Mouse (Mus musculus): ENCODE results near the gene Sdc1.
A peak's percentile ranks its signal among the peaks of the same experiment; 100 is the strongest.

Gene Sdc1

DNA sequence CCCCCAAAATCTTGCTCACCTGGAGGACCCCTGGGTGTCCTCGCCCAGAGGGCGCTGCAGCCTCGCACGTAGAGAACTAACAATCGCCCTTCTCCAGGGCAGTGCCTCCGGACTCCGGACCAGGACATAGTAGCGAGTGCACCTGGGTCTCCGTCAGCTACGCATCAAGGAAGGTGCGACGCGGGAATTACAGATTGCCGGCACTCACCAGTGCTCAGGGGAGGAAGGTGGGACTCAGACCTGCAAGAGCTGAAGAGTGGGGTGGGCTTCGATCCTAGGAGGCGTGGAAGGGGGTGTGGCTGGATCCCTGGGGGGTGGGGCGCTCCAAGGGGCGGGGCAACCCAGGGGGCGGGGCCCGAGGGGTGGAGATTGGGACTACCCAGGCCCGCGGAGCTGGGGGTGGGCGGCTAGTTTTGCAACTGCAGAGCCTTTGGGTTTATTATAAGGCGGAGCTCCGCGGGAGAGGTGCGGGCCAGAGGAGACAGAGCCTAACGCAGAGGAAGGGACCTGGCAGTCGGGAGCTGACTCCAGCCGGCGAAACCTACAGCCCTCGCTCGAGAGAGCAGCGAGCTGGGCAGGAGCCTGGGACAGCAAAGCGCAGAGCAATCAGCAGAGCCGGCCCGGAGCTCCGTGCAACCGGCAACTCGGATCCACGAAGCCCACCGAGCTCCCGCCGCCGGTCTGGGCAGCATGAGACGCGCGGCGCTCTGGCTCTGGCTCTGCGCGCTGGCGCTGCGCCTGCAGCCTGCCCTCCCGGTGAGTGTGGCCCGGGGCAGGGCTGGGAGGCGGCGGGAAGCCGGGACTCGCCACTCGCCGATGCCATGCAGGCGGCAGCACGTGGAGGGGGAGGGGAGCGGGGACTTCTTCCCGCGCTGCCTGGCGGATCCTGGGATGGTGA is at the start of gene Sdc1:
Gene Sdc1 (plus strand): TSS at position 378 of the 898 bp plus-strand sequence.
- peak; percentile 99 for DNase-seq (ENCODE audit: extremely low spot score)

DNA sequence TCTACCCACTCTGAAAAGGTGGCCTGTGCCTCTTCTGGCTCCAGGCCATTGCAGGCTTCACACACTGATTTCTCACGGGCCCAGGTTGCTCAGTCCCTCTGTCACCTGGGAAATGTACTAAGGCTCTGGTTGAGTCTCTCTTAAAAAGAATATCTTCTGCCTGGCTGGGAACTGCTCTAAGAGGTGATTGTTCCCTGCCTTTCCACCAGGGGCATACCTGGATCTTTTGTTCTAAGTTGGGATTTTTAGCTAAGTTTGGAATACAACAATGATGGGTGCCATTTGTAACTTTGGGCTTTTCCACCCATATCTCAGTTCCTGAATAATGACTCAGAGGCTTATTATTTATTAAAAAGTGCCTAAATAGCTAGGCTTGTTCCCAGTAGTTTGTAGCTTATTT is 44.2 kb upstream of the Sdc1 start:
- no peak for DNase-seq (ENCODE audit: extremely low spot score)

DNA sequence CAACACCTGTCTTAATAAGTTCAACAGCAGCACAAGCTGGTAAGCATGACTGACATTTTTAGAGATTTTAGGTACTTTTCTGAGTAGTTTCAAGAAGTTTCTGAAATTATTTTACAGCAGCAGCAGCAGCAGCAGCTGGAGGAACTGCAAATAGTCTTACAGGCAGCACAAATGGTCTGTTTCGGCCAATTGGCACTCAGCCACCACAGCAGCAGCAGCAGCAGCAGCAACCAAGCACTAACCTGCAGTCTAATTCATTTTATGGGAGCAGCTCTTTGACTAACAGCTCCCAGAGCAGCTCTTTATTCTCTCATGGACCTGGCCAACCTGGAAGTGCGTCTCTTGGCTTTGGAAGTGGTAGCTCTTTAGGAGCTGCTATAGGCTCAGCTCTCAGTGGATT is 42.4 kb upstream of the Sdc1 start:
- no peak for DNase-seq (ENCODE audit: extremely low spot score)

DNA sequence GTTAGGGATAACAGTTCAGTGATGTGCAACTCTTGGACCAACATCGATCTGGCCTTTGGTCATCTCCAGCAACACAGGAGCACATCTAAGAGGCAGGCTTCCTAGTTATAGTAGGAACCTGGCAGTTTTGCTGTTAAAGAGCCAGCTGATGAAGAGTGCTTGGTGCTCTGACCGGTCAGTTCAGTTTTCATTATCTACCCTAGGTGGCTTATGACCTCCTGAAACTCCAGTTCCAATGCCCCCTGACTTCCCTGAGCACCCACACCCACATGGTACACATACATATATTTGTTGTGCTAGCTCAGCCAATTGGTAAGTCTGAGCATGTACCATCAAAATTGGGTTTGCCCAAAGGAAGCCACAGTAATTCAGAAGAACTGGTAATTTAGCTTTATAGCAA is 17.5 kb upstream of the Sdc1 start:
- no peak for DNase-seq (ENCODE audit: extremely low spot score)

DNA sequence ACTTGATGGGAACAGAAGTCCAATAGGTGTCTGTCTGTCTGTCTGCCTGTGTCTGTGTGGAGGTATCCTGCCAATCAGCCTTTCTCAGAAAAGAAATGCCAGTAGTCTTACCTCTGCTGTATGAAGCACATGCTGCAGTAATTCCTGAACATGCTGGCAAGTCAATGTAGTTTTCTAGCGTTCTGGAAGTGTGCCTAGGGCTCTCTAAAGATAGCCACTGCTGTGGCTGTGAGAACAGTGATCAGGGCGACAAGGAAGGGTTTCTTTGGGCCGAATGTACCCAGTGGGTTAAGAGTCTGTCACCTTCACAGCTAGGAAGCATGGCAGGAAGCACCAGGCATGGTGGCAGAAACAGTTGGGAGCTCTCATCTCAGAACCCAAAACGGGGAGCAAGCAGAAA is 17.0 kb upstream of the Sdc1 start:
- no peak for DNase-seq (ENCODE audit: extremely low spot score)

DNA sequence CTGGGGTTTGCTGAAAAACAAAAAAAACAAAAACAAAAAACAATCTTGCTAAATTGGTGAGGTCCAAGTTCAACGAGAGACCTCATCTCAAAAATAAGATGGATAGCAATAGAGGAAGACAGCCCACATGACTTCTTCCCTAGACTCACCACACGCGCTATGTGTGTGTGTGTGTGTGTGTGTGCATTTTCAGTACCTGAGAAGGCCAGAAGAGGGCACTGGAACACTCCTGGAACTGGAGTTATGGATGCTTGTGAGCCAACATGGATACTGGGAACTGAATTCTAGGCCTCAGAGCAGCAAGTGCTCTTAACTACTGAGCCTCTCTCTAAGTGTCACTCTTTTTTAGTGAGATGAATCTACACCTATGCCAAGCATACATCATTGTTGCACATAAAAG is 13.1 kb upstream of the Sdc1 start:
- no peak for DNase-seq (ENCODE audit: extremely low spot score)

DNA sequence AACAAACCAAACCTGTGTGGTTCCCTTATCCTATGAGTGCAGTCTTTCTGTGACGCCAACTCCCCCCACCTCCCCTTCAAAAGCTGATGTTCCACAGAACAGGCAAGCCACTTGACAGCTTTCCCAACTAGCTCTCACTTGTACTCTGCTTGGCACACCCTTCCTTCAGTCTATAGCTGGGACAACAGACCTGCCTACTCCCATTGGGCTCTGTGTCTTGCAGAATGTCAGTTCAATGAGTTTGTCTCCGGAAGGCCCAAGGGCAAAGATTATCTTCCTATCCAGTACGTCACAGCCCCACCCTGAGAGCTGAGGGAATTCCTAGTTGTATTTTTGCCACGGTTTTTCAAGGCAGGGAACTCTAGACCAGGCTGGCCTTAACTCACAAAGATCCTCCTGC is 12.0 kb upstream of the Sdc1 start:
- no peak for DNase-seq (ENCODE audit: extremely low spot score)

DNA sequence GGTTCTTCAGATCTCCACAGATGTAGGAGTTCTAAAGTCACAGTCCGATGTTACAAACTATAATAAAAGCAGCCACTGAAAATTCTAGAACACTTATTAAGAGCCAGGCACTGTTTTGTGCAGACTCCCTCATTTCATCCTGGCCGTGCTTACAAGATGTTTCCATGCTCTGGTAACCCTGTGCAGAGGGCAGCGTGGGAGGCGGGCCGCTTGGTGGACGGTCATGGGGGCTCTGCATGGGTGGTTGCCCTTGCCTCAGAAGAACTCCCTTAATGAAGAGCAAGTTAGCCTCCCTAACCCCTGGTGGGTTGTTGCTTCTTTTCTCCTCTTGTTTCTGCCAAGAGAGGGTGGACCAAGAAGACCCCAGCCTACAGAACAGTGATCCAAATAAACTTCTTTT is 11.3 kb upstream of the Sdc1 start:
- no peak for DNase-seq (ENCODE audit: extremely low spot score)

DNA sequence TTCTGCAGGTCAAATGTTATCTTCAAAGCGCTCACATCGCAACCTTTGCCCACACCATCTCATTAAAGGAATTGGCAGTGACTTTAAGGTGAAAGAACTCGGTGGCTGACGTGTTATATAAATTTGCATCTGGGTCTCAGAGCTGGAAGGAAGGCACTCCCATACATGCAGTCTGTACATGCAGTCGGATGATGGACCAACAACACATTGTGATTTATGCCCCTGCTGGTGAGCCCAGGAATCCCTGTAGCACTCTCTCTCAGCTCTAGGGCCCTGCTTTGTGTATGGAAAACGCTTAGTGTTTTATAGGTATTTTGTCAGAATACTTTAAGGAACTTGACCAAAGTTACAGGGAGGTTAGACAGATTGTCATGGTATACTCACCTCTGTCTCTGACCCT is 10.6 kb upstream of the Sdc1 start:
- DNase-seq (ENCODE audit: extremely low spot score) = no peak

DNA sequence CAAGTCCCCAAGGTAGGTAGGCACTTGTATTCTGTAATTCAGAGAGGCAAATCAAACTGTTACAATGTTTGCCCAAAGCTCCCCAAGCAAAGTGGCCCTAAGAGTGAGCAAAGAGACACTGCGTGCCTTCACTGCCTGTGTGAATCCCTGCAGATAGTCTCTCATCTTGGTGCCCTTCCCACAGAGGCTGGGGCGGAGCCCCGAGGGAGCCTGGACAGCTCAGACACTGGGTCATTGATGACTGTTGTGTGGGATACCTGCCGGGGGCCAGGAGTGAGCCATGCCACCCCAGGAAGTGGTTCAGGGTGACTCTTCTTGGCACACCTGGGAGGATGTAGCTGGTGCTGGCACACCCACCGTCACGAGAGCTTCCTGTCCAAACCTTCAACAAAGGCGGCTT is 10.1 kb upstream of the Sdc1 start:
- no peak for DNase-seq (ENCODE audit: extremely low spot score)

DNA sequence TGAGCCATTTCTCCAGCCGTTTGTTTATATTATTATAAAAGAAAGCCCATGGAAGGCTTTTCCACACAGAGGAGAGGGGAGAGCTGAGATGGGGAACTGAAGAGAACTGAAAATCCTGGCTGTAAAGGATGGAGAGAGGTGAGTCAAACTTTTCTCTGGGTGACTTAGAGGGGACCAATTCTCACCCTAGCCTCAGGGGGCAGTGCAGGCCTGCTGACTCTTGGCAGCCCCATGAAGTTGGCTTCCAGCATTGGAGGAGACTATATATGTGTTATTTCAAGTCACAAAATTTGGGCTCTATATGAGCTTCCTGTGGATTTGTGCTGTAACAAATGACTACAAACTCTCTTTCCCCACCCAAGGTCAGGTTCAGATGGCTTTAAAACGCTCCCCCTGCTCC is 8.5 kb upstream of the Sdc1 start:
- no peak for DNase-seq (ENCODE audit: extremely low spot score)

DNA sequence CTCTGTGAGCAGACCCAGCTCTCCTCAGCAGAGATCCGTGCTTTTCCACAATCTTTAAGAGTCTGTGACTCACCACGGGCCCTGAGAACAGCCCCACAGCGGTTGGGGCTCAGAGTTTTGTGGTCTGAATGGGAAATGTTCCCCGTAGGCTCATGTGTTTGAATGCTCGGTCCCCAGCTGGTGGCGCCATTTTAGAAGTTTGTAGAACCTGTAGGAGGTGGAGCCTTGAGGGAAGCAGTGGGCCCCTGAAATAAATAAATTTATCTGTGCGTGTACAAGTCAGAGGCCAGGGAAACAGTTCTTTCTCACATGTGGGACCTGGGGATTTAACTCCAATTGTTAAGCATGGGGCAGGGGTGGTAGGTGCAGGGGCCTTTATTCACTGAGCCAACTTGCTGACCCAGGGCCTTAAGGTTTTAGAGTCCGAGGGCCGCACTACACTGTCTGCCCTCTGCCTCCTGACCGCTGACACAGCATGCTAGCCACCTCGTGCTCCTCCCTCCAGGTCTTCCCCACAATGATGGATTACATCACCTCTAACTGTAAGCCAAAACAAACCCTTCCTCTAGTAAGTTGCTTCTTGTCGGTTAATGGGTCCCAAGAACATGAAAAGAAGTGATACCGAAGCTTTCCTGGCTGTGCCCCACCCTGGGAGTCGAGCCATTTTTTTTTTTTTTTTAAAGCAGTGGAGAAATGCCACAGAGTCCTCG is 6.7 kb upstream of the Sdc1 start:
- no peak for DNase-seq (ENCODE audit: extremely low spot score)

DNA sequence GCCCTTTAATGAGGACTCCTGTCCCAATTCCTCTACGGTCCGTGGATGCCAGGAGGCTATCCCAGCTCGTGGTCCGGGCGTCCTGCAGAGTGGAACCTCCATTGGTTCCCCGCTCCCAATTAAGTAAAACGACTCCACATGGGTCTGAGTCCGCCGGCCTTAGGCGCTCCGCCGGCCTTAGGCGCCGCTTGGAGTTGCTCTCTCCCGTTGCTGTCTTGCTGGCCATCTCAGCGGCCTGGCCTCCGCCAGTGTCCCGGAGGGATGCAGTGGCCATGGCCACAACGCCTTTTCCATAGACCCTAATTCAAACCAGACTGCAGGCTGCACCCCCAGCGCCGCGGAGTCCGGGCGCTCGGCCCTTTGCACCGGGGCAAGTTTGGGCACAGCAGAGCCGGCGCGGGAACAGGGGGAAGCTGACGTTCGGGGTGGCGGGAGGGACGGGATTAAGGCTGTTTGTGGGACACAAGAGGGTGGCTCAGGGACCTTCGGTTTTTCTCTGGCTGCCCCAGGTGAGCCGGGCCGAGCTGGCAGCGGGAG is 789 bp downstream of the Sdc1 start:
- peak; percentile 80 for DNase-seq (ENCODE audit: extremely low spot score)

DNA sequence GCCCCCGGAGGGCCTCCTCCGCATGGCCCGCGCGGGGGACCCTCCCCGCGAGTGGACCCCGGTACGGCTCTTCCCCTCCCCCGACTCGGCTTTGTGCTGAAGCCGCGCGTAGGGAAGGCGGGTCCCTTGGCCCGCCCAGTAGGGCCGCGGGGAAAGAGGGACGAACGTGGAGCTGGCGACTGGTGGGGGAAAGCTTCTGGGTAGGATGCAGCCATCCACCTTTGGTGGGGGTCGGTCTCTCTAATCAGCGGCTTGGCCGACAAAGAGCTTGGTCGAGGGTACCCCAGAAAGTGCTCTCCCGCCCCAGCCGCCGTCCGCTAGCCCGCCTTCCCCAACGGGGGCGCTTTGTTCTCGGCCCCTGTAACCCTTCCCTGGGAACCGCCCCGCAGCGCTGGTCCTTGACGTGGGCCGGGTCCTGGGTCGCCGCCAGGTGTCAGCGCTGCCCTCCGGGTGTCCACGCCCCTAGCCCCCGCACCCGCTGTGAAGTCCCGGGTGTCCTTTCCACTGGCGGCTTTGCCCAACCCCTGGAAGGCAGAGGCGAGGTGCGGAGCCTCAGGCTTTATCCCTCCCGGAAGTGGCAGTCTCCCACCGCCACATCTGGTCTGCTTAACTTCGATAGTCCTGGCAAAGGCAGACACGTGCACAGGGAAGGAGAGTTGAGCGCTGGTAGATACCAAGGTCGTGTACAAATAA is 1.5 kb downstream of the Sdc1 start:
- DNase-seq (ENCODE audit: extremely low spot score) = peak; percentile 80

DNA sequence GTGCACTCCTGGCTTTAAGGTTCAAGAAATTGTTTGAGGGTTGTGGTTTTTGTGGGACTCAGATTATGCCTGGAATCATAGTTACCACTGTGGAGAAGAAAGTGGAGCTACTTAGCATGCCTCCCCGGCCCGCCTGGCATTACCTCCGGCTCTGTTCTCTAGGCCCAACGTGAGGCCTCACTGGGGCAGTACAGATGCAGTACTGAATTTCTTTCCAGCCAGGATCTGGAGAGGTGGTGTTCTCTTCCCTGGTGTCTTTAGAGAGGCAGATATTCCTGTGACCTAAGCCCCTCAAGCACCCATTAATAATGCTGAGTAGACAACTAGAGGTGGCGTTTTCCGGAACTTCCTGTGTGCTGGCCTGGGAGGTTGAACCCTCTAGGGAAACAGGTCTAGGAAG is 2.2 kb downstream of the Sdc1 start:
- peak; percentile 37 for DNase-seq (ENCODE audit: extremely low spot score)

DNA sequence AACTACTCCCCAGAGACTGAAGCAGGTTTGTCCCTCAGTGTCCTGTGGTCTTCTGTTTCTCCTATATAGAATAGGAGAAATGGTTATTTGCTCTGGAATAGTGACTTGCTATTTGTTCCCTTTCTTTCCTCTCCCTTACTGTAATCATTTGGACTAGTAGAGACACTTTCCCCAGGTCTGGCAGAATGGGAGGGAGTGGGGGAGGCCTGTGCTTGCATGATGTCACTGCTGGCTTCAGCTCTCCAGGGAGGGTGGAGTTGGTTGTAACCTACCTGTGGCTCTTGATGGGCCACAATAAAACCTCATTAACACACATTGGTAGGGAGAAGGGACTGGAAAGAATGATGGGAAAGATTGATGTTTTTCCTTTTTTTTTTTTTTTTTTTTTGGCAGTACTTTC is 3.1 kb downstream of the Sdc1 start:
- DNase-seq (ENCODE audit: extremely low spot score) = no peak

DNA sequence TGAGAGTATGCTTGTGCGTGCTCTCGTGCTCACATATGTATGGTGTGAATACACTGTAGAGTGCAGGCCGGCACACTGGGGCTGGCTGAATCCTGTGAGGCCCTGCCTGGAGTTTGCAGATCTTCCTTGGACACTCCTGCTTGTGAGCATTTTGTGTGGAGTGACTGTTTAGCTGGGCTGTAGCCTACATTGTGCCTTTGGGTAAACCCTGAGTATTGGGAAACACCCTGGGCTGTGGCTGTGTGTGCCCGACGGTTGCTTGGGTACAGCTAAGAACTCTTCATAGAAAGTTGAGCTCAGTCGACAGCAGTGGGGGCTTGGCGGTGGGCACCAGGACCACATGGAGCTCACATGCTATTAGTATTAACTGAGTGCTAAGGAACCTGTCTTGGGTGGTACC is 5.1 kb downstream of the Sdc1 start:
- DNase-seq (ENCODE audit: extremely low spot score) = no peak

DNA sequence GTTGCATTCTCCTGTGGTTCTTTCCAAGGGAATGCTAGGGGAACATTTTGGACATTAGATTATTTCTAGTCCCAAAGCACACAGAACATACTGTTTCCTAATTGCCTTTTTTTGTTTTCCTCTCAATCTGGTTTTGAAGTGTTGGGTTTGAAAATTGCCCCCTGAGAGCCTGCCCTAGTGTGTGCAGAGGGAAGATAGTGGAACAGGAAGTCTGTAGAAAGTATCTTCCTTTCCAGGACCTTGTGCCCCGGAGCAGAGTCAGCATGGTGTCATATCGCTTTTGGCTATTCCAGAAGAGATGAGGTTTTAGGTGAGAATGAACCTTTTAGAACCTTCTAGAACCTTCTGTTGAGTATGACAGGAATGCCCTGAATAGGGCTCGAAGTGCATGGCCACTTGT is 5.6 kb downstream of the Sdc1 start:
- DNase-seq (ENCODE audit: extremely low spot score) = no peak

DNA sequence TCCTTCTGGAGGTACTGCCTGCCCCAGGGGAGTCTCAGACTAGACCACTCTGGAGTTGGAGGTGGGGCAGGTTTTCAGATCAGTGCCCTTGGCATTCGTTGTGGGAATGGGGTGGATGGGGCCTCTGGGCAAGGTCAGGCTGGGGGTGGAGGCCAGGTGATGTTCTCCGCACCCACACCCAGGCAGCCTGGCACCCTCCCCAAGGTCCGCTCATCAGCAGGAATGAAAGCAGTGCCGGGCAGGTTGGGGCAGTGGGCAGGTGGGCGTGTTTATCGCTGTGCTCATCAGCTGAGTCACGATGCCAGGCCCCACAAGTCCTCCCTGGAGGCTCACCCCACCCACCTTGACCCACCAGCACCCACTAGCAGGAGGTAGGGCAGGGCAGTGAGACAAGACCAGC is 7.0 kb downstream of the Sdc1 start:
- no peak for DNase-seq (ENCODE audit: extremely low spot score)

DNA sequence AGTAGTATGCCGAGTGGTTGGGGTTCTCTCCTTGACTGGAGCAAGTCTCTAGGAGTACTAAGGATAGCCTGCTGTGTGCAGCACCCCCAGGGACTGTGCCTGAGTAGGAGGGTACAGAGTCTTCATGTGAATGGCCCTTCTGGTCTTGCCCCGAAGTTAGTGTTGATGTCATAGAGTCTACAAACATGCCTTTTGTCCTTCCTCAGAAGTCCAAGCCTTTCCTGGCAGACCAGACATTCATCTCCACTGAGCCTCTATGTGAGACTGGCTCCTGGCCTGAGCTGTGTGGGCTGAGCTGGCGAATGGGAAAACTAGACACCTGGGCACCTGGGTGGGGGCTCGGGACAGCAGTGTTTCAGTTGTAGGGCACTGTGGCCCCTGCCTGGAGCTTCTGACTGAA is 8.7 kb downstream of the Sdc1 start:
- no peak for DNase-seq (ENCODE audit: extremely low spot score)

DNA sequence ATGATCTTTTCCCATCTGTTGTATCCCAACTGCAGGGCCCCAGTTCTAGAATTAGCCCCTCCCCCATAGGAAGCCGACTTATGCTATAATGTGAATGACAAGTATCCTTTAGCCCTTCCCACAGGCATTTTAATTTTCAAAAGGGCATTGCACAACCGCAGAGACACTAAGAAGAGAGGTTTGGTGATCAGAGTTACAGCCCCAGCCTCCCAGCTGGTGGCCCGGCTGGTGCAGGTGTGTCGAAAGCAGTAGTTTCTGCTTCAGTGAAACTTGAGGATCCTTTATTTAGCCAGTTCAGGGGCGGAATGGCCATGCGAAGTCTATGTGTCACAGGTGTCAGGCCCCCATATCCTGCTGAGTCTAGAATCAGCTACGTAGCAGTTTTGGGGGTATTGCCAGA is 10.0 kb downstream of the Sdc1 start:
- DNase-seq (ENCODE audit: extremely low spot score) = no peak

DNA sequence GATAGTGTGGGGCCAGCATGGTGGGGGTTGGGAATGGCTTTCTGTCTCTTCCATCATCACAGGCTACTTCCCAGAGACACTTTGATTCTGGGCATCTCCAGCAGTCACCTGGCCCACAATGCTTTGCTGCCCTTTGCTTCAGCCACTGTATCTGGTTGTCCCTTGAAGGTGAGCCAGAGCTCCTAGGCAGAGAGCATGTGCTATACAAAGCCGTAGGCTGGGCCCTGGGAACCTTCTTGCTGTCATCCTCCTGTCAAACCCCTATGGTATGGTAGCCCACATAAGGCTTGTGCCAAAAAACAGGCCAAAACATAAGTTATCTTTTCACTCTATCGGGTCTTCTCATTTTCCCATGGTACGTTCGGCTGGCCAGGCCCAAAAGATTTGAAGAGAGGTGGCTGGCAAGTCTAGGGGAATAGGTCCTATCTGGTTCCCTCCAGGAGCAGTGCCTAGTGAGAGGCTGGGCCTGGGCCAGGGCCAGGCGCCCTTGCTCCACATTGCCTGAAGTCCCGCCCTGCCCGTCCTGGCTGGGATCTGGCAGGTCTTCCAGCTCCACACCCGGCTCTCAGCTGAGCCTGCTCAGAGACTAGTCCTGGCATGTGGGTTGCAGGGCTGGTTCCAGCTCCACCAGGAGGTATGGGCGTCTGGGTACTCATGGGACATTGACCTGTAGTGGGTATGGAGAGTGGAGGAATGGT is 10.7 kb downstream of the Sdc1 start:
- no peak for DNase-seq (ENCODE audit: extremely low spot score)
